Mouse (Mus musculus): Measurements from ENCODE around the gene Schip1.

- TF ChIP-seq POLR2A (IDR thresholded peaks at IDR 0.05; ENCODE audit: borderline replicate concordance, control insufficient read depth, low read depth, low read length) (no peak), CTCF (IDR thresholded peaks at IDR 0.05; ENCODE audit: control insufficient read depth, insufficient read depth, low read length) (no peak)
Observed at GRCm38 (mm10) chr3:68352961-68353360, 288.4 kb downstream of the Schip1 start.

Data from bone marrow, adult 2 months (tissue).